Mouse (Mus musculus): ENCODE measurements at regions not wholly inside any gene's neighbourhood (a gene's known extent, or its start where the extent isn't known, plus 50 kb on each side); places are given as distances from the start of the nearest gene placed in this dataset.

- Histone ChIP-seq H3K27ac (ENCODE audit: insufficient read depth, low read depth, low read length) (no peak overlapping the region), H3K4me1 (ENCODE audit: control insufficient read depth, insufficient read depth, low read length) (no peaks in the 10 kb centered on the region), H3K4me3 (ENCODE audit: insufficient read depth, low read length) (no peak overlapping the region)
- TF ChIP-seq POLR2A (IDR thresholded peaks at IDR 0.05; ENCODE audit: borderline replicate concordance, low read depth, low read length) (no peak), CTCF (IDR thresholded peaks at IDR 0.05; ENCODE audit: low read depth, low read length) (no peak)
Observed at GRCm38 (mm10) chr13:83378644-83379043, 125.2 kb upstream of the Mef2c start.

GRCm38 (mm10) chr13:83382609-83383008, 121.2 kb upstream of the Mef2c start:
- Histone ChIP-seq H3K27ac (ENCODE audit: insufficient read depth, low read depth, low read length) (no peak overlapping the region), H3K4me1 (ENCODE audit: control insufficient read depth, insufficient read depth, low read length) (no peaks in the 10 kb centered on the region), H3K4me3 (ENCODE audit: insufficient read depth, low read length) (no peak overlapping the region)
- TF ChIP-seq CTCF (IDR thresholded peaks at IDR 0.05; ENCODE audit: low read depth, low read length) (no peak), POLR2A (IDR thresholded peaks at IDR 0.05; ENCODE audit: borderline replicate concordance, low read depth, low read length) (no peak)

GRCm38 (mm10) chr13:83394773-83395172, 109.1 kb upstream of the Mef2c start:
- Histone ChIP-seq H3K27ac (ENCODE audit: insufficient read depth, low read depth, low read length) (no peak overlapping the region), H3K4me1 (ENCODE audit: control insufficient read depth, insufficient read depth, low read length) (no peaks in the 10 kb centered on the region), H3K4me3 (ENCODE audit: insufficient read depth, low read length) (no peak overlapping the region)
- TF ChIP-seq CTCF (IDR thresholded peaks at IDR 0.05; ENCODE audit: low read depth, low read length) (no peak), POLR2A (IDR thresholded peaks at IDR 0.05; ENCODE audit: borderline replicate concordance, low read depth, low read length) (no peak)

- H3K4me3 ChIP-seq (ENCODE audit: insufficient read depth, low read length), result no peak overlapping the region
- TF ChIP-seq CTCF (IDR thresholded peaks at IDR 0.05; ENCODE audit: low read depth, low read length), result no peak
- TF ChIP-seq POLR2A (IDR thresholded peaks at IDR 0.05; ENCODE audit: borderline replicate concordance, low read depth, low read length), result no peak
- no peaks in the 10 kb centered on the region for H3K4me1 ChIP-seq (ENCODE audit: control insufficient read depth, insufficient read depth, low read length)
- no peak overlapping the region for H3K27ac ChIP-seq (ENCODE audit: insufficient read depth, low read depth, low read length)
Observed at GRCm38 (mm10) chr13:83399381-83399780, 104.5 kb upstream of the Mef2c start.

- TF ChIP-seq CTCF (IDR thresholded peaks at IDR 0.05; ENCODE audit: low read depth, low read length) (no peak), POLR2A (IDR thresholded peaks at IDR 0.05; ENCODE audit: borderline replicate concordance, low read depth, low read length) (no peak)
- H3K27ac ChIP-seq (ENCODE audit: insufficient read depth, low read depth, low read length), result no peak overlapping the region
- no peak overlapping the region for H3K4me3 ChIP-seq (ENCODE audit: insufficient read depth, low read length)
- H3K4me1 ChIP-seq (ENCODE audit: control insufficient read depth, insufficient read depth, low read length), result no peaks in the 10 kb centered on the region
Observed at GRCm38 (mm10) chr13:83439619-83440436, 64.0 kb upstream of the Mef2c start.

GRCm38 (mm10) chr13:83444277-83444676, 59.6 kb upstream of the Mef2c start:
- H3K4me1 ChIP-seq (ENCODE audit: control insufficient read depth, insufficient read depth, low read length), result no peaks in the 10 kb centered on the region
- TF ChIP-seq CTCF (IDR thresholded peaks at IDR 0.05; ENCODE audit: low read depth, low read length), result no peak
- TF ChIP-seq POLR2A (IDR thresholded peaks at IDR 0.05; ENCODE audit: borderline replicate concordance, low read depth, low read length), result no peak
- no peak overlapping the region for H3K27ac ChIP-seq (ENCODE audit: insufficient read depth, low read depth, low read length)
- H3K4me3 ChIP-seq (ENCODE audit: insufficient read depth, low read length), result no peak overlapping the region

DNA sequence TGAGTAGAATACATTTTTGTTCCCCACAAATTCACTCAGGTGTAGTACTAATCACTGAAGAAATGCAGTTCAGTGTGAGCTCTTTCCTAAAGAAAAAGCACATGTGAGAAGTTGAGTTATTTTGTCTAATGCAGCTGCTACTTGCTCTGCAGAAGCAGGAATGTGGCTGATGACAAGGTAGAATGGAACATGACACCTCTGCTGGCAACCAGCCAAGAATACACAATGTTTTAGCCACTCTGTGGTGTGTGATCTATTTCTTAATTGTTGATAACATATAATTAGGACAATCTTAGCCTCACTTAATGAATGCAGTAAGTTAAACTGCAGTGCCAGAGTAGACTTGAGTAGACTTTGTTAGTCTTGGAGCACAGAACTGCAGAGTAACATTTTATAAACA, 53.0 kb upstream of the Mef2c start:
- no peak for TF ChIP-seq POLR2A (IDR thresholded peaks at IDR 0.05; ENCODE audit: borderline replicate concordance, low read depth, low read length)
- TF ChIP-seq CTCF (IDR thresholded peaks at IDR 0.05; ENCODE audit: low read depth, low read length), result no peak

GRCm38 (mm10) chr13:83452987-83453386, 50.8 kb upstream of the Mef2c start:
- Histone ChIP-seq H3K27ac (ENCODE audit: insufficient read depth, low read depth, low read length) (no peak overlapping the region), H3K4me1 (ENCODE audit: control insufficient read depth, insufficient read depth, low read length) (no peaks in the 10 kb centered on the region), H3K4me3 (ENCODE audit: insufficient read depth, low read length) (no peak overlapping the region)
- TF ChIP-seq POLR2A (IDR thresholded peaks at IDR 0.05; ENCODE audit: borderline replicate concordance, low read depth, low read length) (no peak), CTCF (IDR thresholded peaks at IDR 0.05; ENCODE audit: low read depth, low read length) (no peak)

More for the DNA sequence above, 53.0 kb upstream of the Mef2c start:
- no peaks in the 10 kb centered on the region for H3K4me1 ChIP-seq (ENCODE audit: control insufficient read depth, insufficient read depth, low read length)
- H3K4me3 ChIP-seq (ENCODE audit: insufficient read depth, low read length), result no peak overlapping the region
- no peak overlapping the region for H3K27ac ChIP-seq (ENCODE audit: insufficient read depth, low read depth, low read length)
